Mouse (Mus musculus): Measurements from ENCODE around the gene Sdhc.
"Not testable (repeated sequence)": the region's sequence is repeated elsewhere in the genome, so short reads cannot be mapped to it uniquely, and the experiment has no call there.

Sdhc gene

GRCm38 (mm10) chr1:171112986-171113385 lies 37.4 kb downstream of the Sdhc start:
- DNase-seq (ENCODE audit: low read depth): no peak

- peak; percentile 82 for DNase-seq (ENCODE audit: low read depth)
Measured at GRCm38 (mm10) chr1:171111781-171112575, 38.4 kb downstream of the Sdhc start.

GRCm38 (mm10) chr1:171111020-171111780 lies 39.2 kb downstream of the Sdhc start:
- DNase-seq (ENCODE audit: low read depth): peak; percentile 97

- DNase-seq (ENCODE audit: low read depth): no peak
Measured at GRCm38 (mm10) chr1:171110659-171111019, 39.8 kb downstream of the Sdhc start.

GRCm38 (mm10) chr1:171109620-171110019 lies 40.8 kb downstream of the Sdhc start:
- no peak for DNase-seq (ENCODE audit: low read depth)

GRCm38 (mm10) chr1:171105226-171105625 lies 45.2 kb downstream of the Sdhc start:
- no peak for DNase-seq (ENCODE audit: low read depth)

- DNase-seq (ENCODE audit: low read depth): peak; percentile 79
Measured at GRCm38 (mm10) chr1:171103179-171103840, 47.1 kb downstream of the Sdhc start.

GRCm38 (mm10) chr1:171102547-171103177 lies 47.7 kb downstream of the Sdhc start:
- DNase-seq (ENCODE audit: low read depth): peak; percentile 91

- DNase-seq (ENCODE audit: low read depth): peak; percentile 89
Measured at GRCm38 (mm10) chr1:171101733-171102546, 48.5 kb downstream of the Sdhc start.

GRCm38 (mm10) chr1:171101033-171101432 lies 49.4 kb downstream of the Sdhc start:
- no peak for DNase-seq (ENCODE audit: low read depth)

GRCm38 (mm10) chr1:171097612-171098011 lies 52.8 kb downstream of the Sdhc start:
- DNase-seq (ENCODE audit: low read depth): no peak

- no peak for DNase-seq (ENCODE audit: low read depth)
Measured at GRCm38 (mm10) chr1:171097136-171097535, 53.3 kb downstream of the Sdhc start.

GRCm38 (mm10) chr1:171096110-171096964 lies 54.1 kb downstream of the Sdhc start:
- no peak for DNase-seq (ENCODE audit: low read depth)

- no peak for DNase-seq (ENCODE audit: low read depth)
Measured at GRCm38 (mm10) chr1:171094424-171094823, 56.0 kb downstream of the Sdhc start.

GRCm38 (mm10) chr1:171090761-171091160 lies 59.6 kb downstream of the Sdhc start:
- peak; percentile 36 for DNase-seq (ENCODE audit: low read depth)

GRCm38 (mm10) chr1:171089891-171090290 lies 60.5 kb downstream of the Sdhc start:
- no peak for DNase-seq (ENCODE audit: low read depth)

- peak; percentile 17 for DNase-seq (ENCODE audit: low read depth)
Measured at GRCm38 (mm10) chr1:171088237-171088869, 62.0 kb downstream of the Sdhc start.

GRCm38 (mm10) chr1:171085718-171086117 lies 64.7 kb downstream of the Sdhc start:
- DNase-seq (ENCODE audit: low read depth): no peak

GRCm38 (mm10) chr1:171081512-171082231 lies 68.7 kb downstream of the Sdhc start:
- DNase-seq (ENCODE audit: low read depth): not testable (repeated sequence)
